Mouse (Mus musculus) T-helper 1 cell (primary cell): ENCODE measurements around the gene Kcnd1.

Experiments
- in situ Hi-C: fragments of 300-600 bp; cut with MboI, MseI; formaldehyde crosslinking; loops from one replicate; pipeline ENCODE4 v1.15.1; 2025; ENCODE audit warnings: high pct_unique_total_duplicates

The Kcnd1 gene

GRCm38 (mm10) chrX:7854578-7854977, 32.5 kb downstream of the Kcnd1 start:
- in situ Hi-C loops = no loop called here

GRCm38 (mm10) chrX:7859191-7859753, 37.2 kb downstream of the Kcnd1 start:
- in situ Hi-C loops = no loop called here

- in situ Hi-C loops = no loop called here
Measured at GRCm38 (mm10) chrX:7863181-7863580, 41.1 kb downstream of the Kcnd1 start.

- in situ Hi-C loops = no loop called here
Measured at GRCm38 (mm10) chrX:7864551-7864950, 42.5 kb downstream of the Kcnd1 start.

GRCm38 (mm10) chrX:7865343-7865742, 43.3 kb downstream of the Kcnd1 start:
- in situ Hi-C loops = no loop called here

GRCm38 (mm10) chrX:7865786-7866185, 43.7 kb downstream of the Kcnd1 start:
- in situ Hi-C loops = no loop called here

- in situ Hi-C loops = no loop called here
Measured at GRCm38 (mm10) chrX:7867141-7867540, 45.1 kb downstream of the Kcnd1 start.

- in situ Hi-C loops = no loop called here
Measured at GRCm38 (mm10) chrX:7868506-7868905, 46.4 kb downstream of the Kcnd1 start.

GRCm38 (mm10) chrX:7869826-7870225, 47.7 kb downstream of the Kcnd1 start:
- in situ Hi-C loops = no loop called here

GRCm38 (mm10) chrX:7878007-7878419, 55.9 kb downstream of the Kcnd1 start, which contains the start of gene Pim2:
Gene Pim2, plus strand, starts transcription at chrX:7878262.
- in situ Hi-C loops = no loop called here

GRCm38 (mm10) chrX:7878495-7878894, 56.4 kb downstream of the Kcnd1 start:
- in situ Hi-C loops = no loop called here

GRCm38 (mm10) chrX:7879819-7880218, 57.7 kb downstream of the Kcnd1 start:
- in situ Hi-C loops = no loop called here

GRCm38 (mm10) chrX:7883841-7884567, 61.9 kb downstream of the Kcnd1 start, which contains the start of gene Slc35a2:
Gene Slc35a2, plus strand, starts transcription at chrX:7884028.
- in situ Hi-C loops = no loop called here
